Mouse (Mus musculus) embryonic fibroblast, embryonic 13.5 days (primary cell): ENCODE measurements around the gene Gcn1l1. TPM values are rescaled to one million over a fixed set of nuclear protein-coding genes. Genes with fewer than 3 reads are reported as not detected.

ENCODE experiments used
- H3K27ac ChIP-seq: 2 replicates; pipeline ENCODE4 v1.5.1; 2012; ENCODE audit warnings: low read length, control low read depth, inconsistent platforms; ENCODE audit not compliant: insufficient read depth
- H3K4me1 ChIP-seq: 2 replicates; pipeline ENCODE4 v1.6.1; 2011; ENCODE audit warnings: low read length; ENCODE audit not compliant: control insufficient read depth, insufficient read depth
- H3K4me3 ChIP-seq: 2 replicates; pipeline ENCODE4 v1.5.1; 2011; ENCODE audit warnings: mild to moderate bottlenecking, control low read depth, low read length; ENCODE audit not compliant: insufficient read depth
- CTCF ChIP-seq: IDR thresholded peaks from 2 replicates; pipeline ENCODE4 v1.5.1; 2011; ENCODE audit warnings: mild to moderate bottlenecking, control low read depth, low read length, moderate library complexity, borderline replicate concordance; ENCODE audit not compliant: insufficient read depth
- POLR2A ChIP-seq: IDR thresholded peaks from 2 replicates; pipeline ENCODE4 v1.6.1; 2011; ENCODE audit warnings: low read depth, mild to moderate bottlenecking, control low read depth, low read length, moderate library complexity
- polyA plus RNA-seq: library from polyadenylated mRNA; stranded (reverse); fragments of >200 nt; gene quantifications from 2 replicates; pipeline ENCODE4 v1.2.4, GENCODE M21; 2011; ENCODE audit warnings: low read depth; ENCODE audit not compliant: missing spikeins, insufficient read length

The Gcn1l1 gene
- polyA plus RNA-seq, 1 experiment, result 39.5 TPM

DNA sequence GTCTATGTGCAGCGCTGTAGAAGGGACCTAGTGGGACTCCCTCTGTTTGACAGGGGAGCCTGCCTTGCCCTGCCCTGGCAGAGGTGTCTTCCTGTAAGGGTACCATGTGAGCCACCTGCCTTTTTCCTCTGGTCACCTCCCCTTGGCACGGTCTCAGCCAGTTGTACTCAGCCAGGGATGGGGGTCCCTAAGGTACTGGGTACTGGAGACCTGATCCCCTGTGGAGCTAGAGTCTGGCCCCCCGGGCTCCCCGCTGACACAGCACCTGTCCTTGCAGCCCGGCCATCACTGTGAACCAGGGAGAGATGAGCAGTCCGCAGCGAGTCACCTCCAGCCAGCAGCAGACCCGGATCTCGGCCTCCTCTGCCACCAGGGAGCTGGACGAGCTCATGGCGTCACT, 18.5 kb upstream of the Gcn1l1 start:
- Histone ChIP-seq H3K4me1 (peaks cover 8% of the 10 kb centered on the region), H3K27ac (no peak overlapping the region), H3K4me3 (no peak overlapping the region)
- no peak for TF ChIP-seq CTCF
- TF ChIP-seq POLR2A, result no peak

DNA sequence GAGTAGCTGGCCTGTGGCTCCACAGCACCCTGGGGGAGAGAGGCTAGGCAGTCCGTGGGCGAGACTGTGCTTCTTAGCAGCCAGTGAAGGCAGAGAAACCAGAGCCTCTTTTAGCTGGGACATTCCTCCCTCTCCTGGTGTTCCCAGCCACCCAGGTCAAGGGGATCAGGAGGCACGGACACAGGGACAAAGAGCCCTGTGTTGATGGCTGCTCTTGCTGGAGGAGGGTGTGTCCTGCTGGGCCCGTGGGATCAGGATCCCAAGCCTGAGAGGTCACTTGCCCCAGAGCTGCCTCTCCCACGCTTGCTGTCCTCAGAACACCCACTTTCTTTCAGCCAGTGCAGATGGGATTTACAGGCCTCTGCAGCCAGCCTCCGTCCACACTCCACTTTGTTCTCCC, 18.0 kb upstream of the Gcn1l1 start:
- H3K4me1 ChIP-seq, result peaks cover 8% of the 10 kb centered on the region
- no peak overlapping the region for H3K27ac ChIP-seq
- TF ChIP-seq POLR2A, result no peak
- no peak for TF ChIP-seq CTCF
- no peak overlapping the region for H3K4me3 ChIP-seq

DNA sequence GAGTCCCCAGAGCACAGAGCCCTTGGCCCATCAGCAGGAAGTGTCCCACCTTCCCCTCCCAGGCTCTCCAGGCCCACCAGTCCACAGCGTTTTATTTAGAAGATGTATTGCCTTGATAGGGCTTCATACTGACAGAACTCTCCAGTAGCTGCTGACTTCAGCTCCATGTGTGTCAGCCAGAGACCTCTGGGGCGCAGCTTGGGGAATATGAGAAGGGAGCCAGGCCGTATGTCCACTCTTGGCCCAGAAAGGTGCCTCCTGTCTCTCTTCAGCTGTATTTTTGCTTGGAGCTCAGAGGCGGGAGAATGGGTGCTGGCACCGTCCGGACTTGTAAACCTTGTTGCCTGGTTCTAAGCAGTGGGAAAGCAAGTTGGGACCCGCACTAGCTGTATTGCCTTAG, 17.6 kb upstream of the Gcn1l1 start:
- peaks cover 8% of the 10 kb centered on the region for H3K4me1 ChIP-seq
- H3K27ac ChIP-seq, result no peak overlapping the region

DNA sequence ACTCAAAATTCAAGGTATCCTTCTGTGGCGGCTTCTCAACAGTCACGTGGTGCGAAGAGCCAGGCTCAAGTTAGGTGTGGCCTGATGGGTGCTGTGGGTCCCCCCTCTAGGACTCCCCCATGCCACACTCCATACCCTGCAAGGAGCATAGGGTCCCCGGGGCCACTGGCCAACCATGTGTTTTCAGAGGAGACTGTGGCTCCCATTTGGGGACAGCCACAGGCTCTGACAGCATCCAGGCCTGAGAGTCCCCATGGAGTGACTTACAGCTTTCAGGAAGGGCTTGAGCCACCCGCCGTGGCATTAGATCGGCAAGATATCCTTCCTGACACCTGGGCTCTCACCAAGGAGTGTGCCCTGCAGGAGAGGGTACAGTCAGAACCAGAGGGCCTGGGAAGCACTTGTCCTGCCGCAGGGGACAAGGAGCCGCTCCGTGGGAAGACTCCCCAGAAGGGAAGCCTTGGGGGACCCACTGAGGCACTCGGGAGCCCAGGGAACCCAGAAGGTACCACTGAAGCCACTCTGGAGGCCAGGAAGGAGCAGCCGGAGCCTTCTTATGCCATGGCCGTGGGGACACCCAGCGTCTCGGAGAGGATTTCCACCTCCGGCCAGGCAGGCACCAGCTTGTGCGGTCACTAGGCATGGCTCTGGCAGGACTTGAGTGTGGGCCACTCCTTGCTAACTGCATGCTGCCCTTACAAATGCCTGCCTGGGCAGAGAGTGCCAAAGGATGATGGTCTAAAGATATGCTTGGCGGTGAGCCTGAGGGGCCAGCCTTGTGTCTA, 16.4 kb upstream of the Gcn1l1 start:
- H3K4me1 ChIP-seq, result no peaks in the 10 kb centered on the region
- H3K4me3 ChIP-seq, result no peak overlapping the region
- no peak for TF ChIP-seq CTCF
- TF ChIP-seq POLR2A, result no peak
- no peak overlapping the region for H3K27ac ChIP-seq

More for the DNA sequence above, 17.6 kb upstream of the Gcn1l1 start:
- no peak overlapping the region for H3K4me3 ChIP-seq
- no peak for TF ChIP-seq CTCF
- TF ChIP-seq POLR2A, result no peak

DNA sequence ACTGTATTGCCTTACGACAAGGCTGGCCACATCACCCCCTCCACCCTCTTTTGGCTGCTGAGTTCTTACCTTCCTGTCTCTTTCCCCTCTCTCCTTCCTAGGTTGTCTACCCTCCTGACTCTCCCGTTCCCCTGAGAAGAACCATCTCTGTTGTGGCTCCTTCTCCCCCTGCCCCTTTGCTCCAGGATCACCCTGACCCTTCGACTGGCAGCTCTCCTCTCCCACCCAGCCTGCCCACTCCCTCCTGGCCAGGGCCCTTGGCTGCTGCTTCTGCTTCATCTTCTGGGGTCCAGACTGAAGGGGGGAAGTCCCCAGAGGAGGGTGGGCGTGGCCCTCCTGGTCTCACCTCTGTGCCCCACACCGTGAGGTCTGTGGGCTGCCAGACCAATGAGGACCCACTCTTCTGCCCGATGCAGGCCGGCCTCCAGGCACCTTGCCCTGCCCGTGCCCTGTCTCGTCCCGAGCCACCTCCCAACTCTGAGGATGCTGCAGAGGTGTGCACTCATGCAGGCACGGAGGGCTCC, 14.5 kb upstream of the Gcn1l1 start:
- H3K4me3 ChIP-seq, result no peak overlapping the region
- TF ChIP-seq POLR2A (no peak), CTCF (no peak)
- H3K4me1 ChIP-seq, result no peaks in the 10 kb centered on the region
- H3K27ac ChIP-seq, result no peak overlapping the region

DNA sequence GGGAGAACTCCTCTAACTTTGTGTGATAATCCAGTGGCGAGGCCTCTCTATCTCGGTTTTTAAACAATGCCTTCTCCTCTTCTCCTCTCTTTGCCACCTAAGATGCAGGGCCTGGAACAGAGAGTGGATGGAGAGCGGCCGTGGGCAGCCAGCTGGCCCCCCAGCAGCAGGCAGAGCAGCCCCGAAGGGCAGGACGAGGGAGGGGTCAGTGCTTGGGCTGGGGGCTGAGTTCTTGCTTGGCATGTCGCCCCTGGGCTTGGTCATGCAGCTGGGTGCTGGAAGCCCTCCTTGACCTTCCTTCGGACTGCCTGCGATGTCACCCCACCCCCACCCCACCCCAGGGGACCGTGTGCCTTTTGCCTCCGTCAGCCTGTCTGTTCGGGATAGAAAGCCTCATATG, 13.7 kb upstream of the Gcn1l1 start:
- no peak for TF ChIP-seq POLR2A
- TF ChIP-seq CTCF, result no peak
- H3K27ac ChIP-seq, result no peak overlapping the region
- no peak overlapping the region for H3K4me3 ChIP-seq
- no peaks in the 10 kb centered on the region for H3K4me1 ChIP-seq

DNA sequence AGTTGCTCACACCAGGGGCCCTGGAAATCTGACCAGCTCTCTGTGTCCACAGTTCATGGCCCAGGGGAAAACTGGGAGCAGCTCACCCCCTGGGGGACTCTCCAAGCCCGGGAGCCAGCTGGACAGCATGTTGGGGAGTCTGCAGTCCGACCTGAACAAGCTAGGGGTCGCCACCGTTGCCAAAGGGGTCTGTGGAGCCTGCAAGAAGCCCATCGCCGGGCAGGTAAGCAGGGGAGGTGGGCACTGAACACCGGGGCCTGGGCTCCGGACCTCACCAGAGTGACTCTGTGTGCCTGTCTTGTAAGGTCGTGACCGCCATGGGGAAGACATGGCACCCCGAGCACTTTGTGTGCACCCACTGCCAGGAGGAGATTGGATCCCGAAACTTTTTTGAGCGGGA, 13.3 kb upstream of the Gcn1l1 start:
- H3K27ac ChIP-seq, result no peak overlapping the region
- no peak overlapping the region for H3K4me3 ChIP-seq
- no peak for TF ChIP-seq POLR2A
- TF ChIP-seq CTCF, result no peak
- H3K4me1 ChIP-seq, result no peaks in the 10 kb centered on the region

DNA sequence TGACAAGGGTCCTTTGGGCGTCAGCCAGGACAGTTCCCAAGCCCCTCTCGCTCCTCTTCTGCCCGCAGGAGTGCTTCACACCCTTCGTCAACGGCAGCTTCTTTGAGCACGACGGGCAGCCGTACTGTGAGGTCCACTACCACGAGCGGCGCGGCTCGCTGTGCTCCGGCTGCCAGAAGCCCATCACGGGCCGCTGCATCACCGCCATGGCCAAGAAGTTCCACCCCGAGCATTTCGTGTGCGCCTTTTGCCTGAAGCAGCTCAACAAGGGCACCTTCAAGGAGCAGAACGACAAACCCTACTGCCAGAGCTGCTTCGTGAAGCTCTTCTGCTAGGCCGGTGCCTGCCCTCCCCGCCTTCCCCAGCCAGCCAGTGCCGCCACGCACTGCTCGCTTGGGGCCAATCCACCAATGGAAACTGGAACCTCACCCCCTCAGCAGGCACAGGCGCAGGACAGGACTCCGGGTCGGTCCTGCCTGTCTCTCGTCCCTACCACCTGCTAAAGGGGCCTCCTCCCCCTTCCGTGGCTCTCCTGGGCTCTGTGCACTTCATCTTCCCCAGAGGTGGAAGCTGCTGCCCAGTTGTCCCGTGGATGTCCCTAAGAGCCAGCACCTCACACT, 11.1 kb upstream of the Gcn1l1 start:
- Histone ChIP-seq H3K4me1 (no peaks in the 10 kb centered on the region), H3K27ac (no peak overlapping the region), H3K4me3 (no peak overlapping the region)
- TF ChIP-seq POLR2A, result no peak
- TF ChIP-seq CTCF, result no peak

DNA sequence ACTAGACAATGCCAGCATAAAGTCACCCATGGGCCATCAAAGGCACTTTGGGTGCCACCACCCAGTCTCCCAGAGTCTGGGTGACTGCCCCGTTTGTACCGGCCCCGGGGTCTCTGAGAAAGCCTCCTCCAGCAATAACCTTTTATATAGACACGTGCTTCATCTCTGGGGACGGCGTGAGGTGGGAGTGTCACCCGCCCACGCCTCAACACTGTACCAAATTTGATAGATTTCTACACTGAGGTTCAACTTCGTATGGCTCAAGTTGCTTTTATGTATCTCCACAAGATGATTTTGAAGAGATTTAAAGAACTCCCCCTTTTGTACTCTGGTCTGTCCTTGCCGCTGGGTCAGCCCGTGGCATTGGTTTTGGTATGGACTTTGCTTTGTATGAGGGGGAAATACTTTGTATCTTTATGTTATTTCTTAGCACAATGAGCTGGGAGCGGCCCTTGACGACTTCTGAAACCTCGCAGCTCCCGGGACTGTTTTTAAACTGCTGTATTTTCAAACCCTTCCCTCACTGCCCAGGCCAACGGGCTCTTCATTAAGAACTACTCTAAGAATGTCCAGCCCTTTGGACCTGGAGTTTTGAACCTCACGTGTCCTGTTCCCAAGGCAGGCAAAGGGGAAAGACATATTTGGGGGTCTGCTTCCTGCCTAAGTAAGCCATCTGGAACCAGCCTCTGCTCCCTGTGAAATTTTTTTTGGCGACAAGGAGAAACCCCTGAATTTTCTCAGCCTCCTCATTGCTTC, 10.3 kb upstream of the Gcn1l1 start:
- TF ChIP-seq POLR2A (no peak), CTCF (no peak)
- Histone ChIP-seq H3K4me3 (no peak overlapping the region), H3K4me1 (no peaks in the 10 kb centered on the region), H3K27ac (no peak overlapping the region)

DNA sequence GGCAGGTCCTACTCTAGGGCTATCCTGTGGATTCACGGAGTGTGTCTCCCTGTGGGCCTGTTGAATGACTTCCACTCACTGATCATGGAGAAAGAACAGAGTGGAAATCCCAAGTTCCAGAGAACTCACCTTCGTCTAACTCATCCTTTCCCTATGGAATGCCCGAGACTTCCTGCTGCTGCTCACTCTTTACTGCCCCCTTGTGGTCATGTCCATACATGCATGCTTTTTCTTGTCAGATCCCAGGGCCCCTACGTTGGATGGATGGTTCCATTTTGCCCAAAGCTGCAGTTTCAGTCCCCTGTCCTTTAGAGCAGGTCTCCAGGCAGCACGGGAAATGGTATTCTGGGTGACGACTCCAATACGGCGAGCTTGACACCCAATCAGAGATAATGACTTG, 8.8 kb upstream of the Gcn1l1 start:
- Histone ChIP-seq H3K27ac (no peak overlapping the region), H3K4me1 (no peaks in the 10 kb centered on the region), H3K4me3 (no peak overlapping the region)
- TF ChIP-seq POLR2A, result no peak
- TF ChIP-seq CTCF, result peak; percentile 74; the same call in 1 of the 2 replicates
